8 mouse cellular contexts compared by ENCODE assay signal in genomic region chr4:99931240-99931580, GRCm38 (mm10). TPM values are rescaled to one million over a fixed set of nuclear protein-coding genes. Genes with fewer than 3 reads are reported as not detected.
DNase-seq lines count a peak whose midpoint lies in the region; ATAC-seq and TF ChIP-seq lines count a peak whose summit lies in the region.

No protein-coding gene starts in this region.

- DNase-seq in gastrocnemius, adult 2 months, result no peak
- DNase-seq in gastrocnemius, postnatal 10 days, result no peak
- no peak for DNase-seq in lung, postnatal 14 days
- DNase-seq in limb, embryonic 14.5 days (ENCODE audit: low spot score), result no peak
- no peak for DNase-seq in lung, postnatal 36 days

- peak overlapping the region; percentile 82 for H3K4me2 ChIP-seq in lung, embryonic 15.5 days
- peak overlapping the region; percentile 89; the same call in 1 of the 2 replicates for H3K4me2 ChIP-seq in limb, embryonic 14.5 days (replicated peaks; ENCODE audit: low read depth, low read length, severe bottlenecking)
- H3K4me2 ChIP-seq in stomach, embryonic 14.5 days (replicated peaks; ENCODE audit: low read depth, low read length), result peak overlapping the region; percentile 93; the same call in 1 of the 2 replicates

- TF ChIP-seq POLR2A in limb, embryonic 14.5 days (IDR thresholded peaks at IDR 0.05; ENCODE audit: borderline replicate concordance, extremely low read depth, insufficient read depth, insufficient read length), result no peak

- ATAC-seq in lung, embryonic 15.5 days (ENCODE audit: borderline replicate concordance, extremely low read depth, low FRiP score, low TSS enrichment), result no peak
- ATAC-seq in limb, embryonic 14.5 days (ENCODE audit: low FRiP score, low read depth), result no peak
- ATAC-seq in stomach, embryonic 14.5 days (ENCODE audit: insufficient number of reproducible peaks, insufficient read depth, low FRiP score, low read depth), result no peak
- no peak for ATAC-seq in inflammation-experienced regulatory T-cells, adult 6 months

- 69% methylated on average over 11 of the region's 11 CpGs for WGBS in lung, embryonic 15.5 days
- 75% methylated on average over 11 of the region's 11 CpGs for WGBS in limb, embryonic 14.5 days
- 81% methylated on average over 11 of the region's 11 CpGs for WGBS in stomach, embryonic 14.5 days

- H3K9me3 ChIP-seq in lung, embryonic 15.5 days, result no peaks in the 10 kb centered on the region
- no peaks in the 10 kb centered on the region for H3K9me3 ChIP-seq in limb, embryonic 14.5 days (ENCODE audit: control insufficient read depth, low read length)
- no peaks in the 10 kb centered on the region for H3K9me3 ChIP-seq in stomach, embryonic 14.5 days (ENCODE audit: control insufficient read depth, low read depth, low read length)

- peak overlapping the region; percentile 99 for H3K27ac ChIP-seq in gastrocnemius, adult 2 months
- H3K27ac ChIP-seq in lung, embryonic 15.5 days, result peak overlapping the region; percentile 67
- no peak overlapping the region for H3K27ac ChIP-seq in limb, embryonic 14.5 days (replicated peaks; ENCODE audit: low read depth, low read length)
- no peak overlapping the region for H3K27ac ChIP-seq in stomach, embryonic 14.5 days (ENCODE audit: low read length)

- no peak for TF ChIP-seq CTCF in gastrocnemius, adult 2 months (IDR thresholded peaks at IDR 0.05)

- no peak overlapping the region for H3K9ac ChIP-seq in lung, embryonic 15.5 days
- no peak overlapping the region for H3K9ac ChIP-seq in limb, embryonic 14.5 days (ENCODE audit: low read depth, low read length, severe bottlenecking)
- no peak overlapping the region for H3K9ac ChIP-seq in stomach, embryonic 14.5 days (replicated peaks; ENCODE audit: low read depth, low read length)

- peaks cover 16% of the 10 kb centered on the region for H3K4me1 ChIP-seq in lung, embryonic 15.5 days
- peaks cover 14% of the 10 kb centered on the region for H3K4me1 ChIP-seq in limb, embryonic 14.5 days (ENCODE audit: control insufficient read depth, insufficient read depth, low read length)
- peaks cover 11% of the 10 kb centered on the region; the same call in 1 of the 2 replicates for H3K4me1 ChIP-seq in stomach, embryonic 14.5 days (ENCODE audit: control insufficient read depth, insufficient read depth, low read length)

- no peaks in the 10 kb centered on the region for H3K36me3 ChIP-seq in lung, embryonic 15.5 days
- H3K36me3 ChIP-seq in limb, embryonic 14.5 days (ENCODE audit: control insufficient read depth, insufficient read depth, low read length), result no peaks in the 10 kb centered on the region
- no peaks in the 10 kb centered on the region for H3K36me3 ChIP-seq in stomach, embryonic 14.5 days (ENCODE audit: control insufficient read depth, insufficient read depth, low read length)

- H3K4me3 ChIP-seq in gastrocnemius, adult 2 months, result peak overlapping the region; percentile 82
- H3K4me3 ChIP-seq in lung, embryonic 15.5 days, result peak overlapping the region; percentile 66; the same call in 1 of the 2 replicates
- no peak overlapping the region for H3K4me3 ChIP-seq in limb, embryonic 14.5 days (replicated peaks; ENCODE audit: low read length)
- H3K4me3 ChIP-seq in stomach, embryonic 14.5 days (ENCODE audit: low read depth, low read length), result no peak overlapping the region

- intact Hi-C loops in gastrocnemius, adult 2 months (cut with DNase I), result loop anchor here (2.0 to 5.0 kb wide), 2 partner anchors 24 to 41 kb away; no protein-coding TSS in a partner anchor

- no peaks in the 10 kb centered on the region for H3K27me3 ChIP-seq in lung, embryonic 15.5 days
- H3K27me3 ChIP-seq in limb, embryonic 14.5 days (ENCODE audit: control insufficient read depth, insufficient read depth, low read length), result no peaks in the 10 kb centered on the region
- H3K27me3 ChIP-seq in stomach, embryonic 14.5 days (ENCODE audit: control insufficient read depth, insufficient read depth, low read length), result no peaks in the 10 kb centered on the region

RNA-seq across cellular contexts. Expression of gene Itgb3bp, which starts 1.6 kb away (rescaled TPM):
- total RNA-seq in gastrocnemius, adult 2 months (2021), result 1 to 10 TPM; 3.7 to 5.1 TPM
- 1 to 10 TPM; 5.2 to 5.8 TPM for total RNA-seq in gastrocnemius, postnatal 10 days (2021)
- 38.4 and 41.1 TPM in 2 replicates for polyA plus RNA-seq in lung, embryonic 15.5 days (2015; fragmentation: Nextera tagmentation; extraction: Ambion mirVana)
- polyA plus RNA-seq in limb, embryonic 14.5 days (2012; rRNA removed), result 4.7 and 11.3 TPM in 2 replicates
- polyA plus RNA-seq in limb, embryonic 14.5 days (2014; fragmentation: Nextera tagmentation; extraction: Ambion mirVana), result 31.3 and 33.1 TPM in 2 replicates
- polyA plus RNA-seq in stomach, embryonic 14.5 days (2014; fragmentation: Nextera tagmentation; extraction: Ambion mirVana), result 38.2 and 47.1 TPM in 2 replicates
- polyA plus RNA-seq in inflammation-experienced regulatory T-cells, adult 6 months (2017; shearing (Covaris generic)), result 10 to 100 TPM; 26.1 to 35.5 (median 26.5) TPM

RNA-seq across cellular contexts. Expression of gene Pgm1, which starts 2.0 kb away (rescaled TPM):
- total RNA-seq in gastrocnemius, adult 2 months (2021), result 1,000 to 10,000 TPM; 1,079 to 1,367 TPM
- 100 to 1,000 TPM; 757 to 836 TPM for total RNA-seq in gastrocnemius, postnatal 10 days (2021)
- 71.5 and 79.2 TPM in 2 replicates for polyA plus RNA-seq in lung, embryonic 15.5 days (2015; fragmentation: Nextera tagmentation; extraction: Ambion mirVana)
- 39.8 and 40.1 TPM in 2 replicates for polyA plus RNA-seq in limb, embryonic 14.5 days (2012; rRNA removed)
- 52.1 and 54.6 TPM in 2 replicates for polyA plus RNA-seq in limb, embryonic 14.5 days (2014; fragmentation: Nextera tagmentation; extraction: Ambion mirVana)
- 78.2 and 95.1 TPM in 2 replicates for polyA plus RNA-seq in stomach, embryonic 14.5 days (2014; fragmentation: Nextera tagmentation; extraction: Ambion mirVana)
- 10 to 100 TPM; 30.8 to 43.4 (median 35.4) TPM for polyA plus RNA-seq in inflammation-experienced regulatory T-cells, adult 6 months (2017; shearing (Covaris generic))

Comparison
In these comparisons a context has a peak if more than half of its experiments do, and no peak if none do; other contexts are left out.
1. H3K27ac ChIP-seq: peak in gastrocnemius, adult 2 months (single experiment) and lung, embryonic 15.5 days (single experiment); none in limb, embryonic 14.5 days (single experiment) and stomach, embryonic 14.5 days (single experiment).
2. H3K4me3 ChIP-seq: peak in gastrocnemius, adult 2 months (single experiment) and lung, embryonic 15.5 days (single experiment); none in limb, embryonic 14.5 days (single experiment) and stomach, embryonic 14.5 days (single experiment).
3. Peak in every context shown above with its lines, with median percentiles within 50 percentile points of each other: H3K4me2 ChIP-seq.